Mouse (Mus musculus) CD4-positive naive resting alpha-beta T cell, adult 57 days (primary cell): ENCODE results near the gene Rpl37. TPM values are rescaled to one million over a fixed set of nuclear protein-coding genes. Genes with fewer than 3 reads are reported as not detected.

Experiments used
- total RNA-seq: library from RNA; stranded (reverse); gene quantifications from one replicate; pipeline ENCODE4 v1.2.4, GENCODE M21; 2023

The Rpl37 gene
- total RNA-seq, result 945 TPM

GRCm38 (mm10) chr15:5116270-5117030 is at the start of gene Rpl37:
Rpl37 (plus strand) TSS chr15:5116645.

GRCm38 (mm10) chr15:5107686-5108654 is 8.5 kb upstream of the Rpl37 start, which contains the start of gene Card6:
Card6 (minus strand) TSS chr15:5108539.

GRCm38 (mm10) chr15:5143361-5144020 is 27.0 kb downstream of the Rpl37 start, which contains the start of gene Prkaa1:
Prkaa1 (plus strand) TSS chr15:5143861.

Other genes starting within 250 kb of the Rpl37 start
- not detected for gene Mroh2b, start 217.9 kb upstream of the Rpl37 start, total RNA-seq
- not detected for gene C7, start 52.9 kb upstream of the Rpl37 start, total RNA-seq
- 102 TPM for gene Card6, start 8.1 kb upstream of the Rpl37 start, total RNA-seq
- 22.7 TPM for gene Prkaa1, start 27.2 kb downstream of the Rpl37 start, total RNA-seq
- gene Ttc33, start 68.9 kb downstream of the Rpl37 start, total RNA-seq, result 18.7 TPM
- 51.7 TPM for gene Ptger4, start 127.5 kb downstream of the Rpl37 start, total RNA-seq